Mouse (Mus musculus) embryonic facial prominence, embryonic 13.5 days (tissue): ENCODE results near the gene Tab1. TPM values are rescaled to one million over a fixed set of nuclear protein-coding genes. Genes with fewer than 3 reads are reported as not detected.

Experiments used
- polyA plus RNA-seq: library from polyadenylated mRNA; unstranded; fragments of >200 nt; fragmentation: Nextera tagmentation; extraction: Ambion mirVana; gene quantifications from 2 replicates; pipeline ENCODE4 v1.2.1, GENCODE M21; 2015

Tab1 gene
- polyA plus RNA-seq, 1 experiment from 2014 or later, result 48.0 TPM

Other genes starting within 250 kb of the Tab1 start
- gene Apobec3, start 241.5 kb upstream of the Tab1 start, polyA plus RNA-seq, result 11.0 and 13.1 TPM in 2 replicates
- 2.5 and 2.9 TPM in 2 replicates for gene Cbx7, start 162.0 kb upstream of the Tab1 start, polyA plus RNA-seq
- gene Pdgfb, start 118.2 kb upstream of the Tab1 start, polyA plus RNA-seq, result 2.2 and 2.9 TPM in 2 replicates
- 7.0 and 8.7 TPM in 2 replicates for gene Syngr1, start 41.8 kb upstream of the Tab1 start, polyA plus RNA-seq
- 1,097 and 1,210 TPM in 2 replicates for gene Rpl3, start 41.3 kb upstream of the Tab1 start, polyA plus RNA-seq
- 7.7 and 8.3 TPM in 2 replicates for gene Mgat3, start 40.6 kb downstream of the Tab1 start, polyA plus RNA-seq
- gene Mief1, start 100.9 kb downstream of the Tab1 start, polyA plus RNA-seq, result 31.5 and 34.4 TPM in 2 replicates
- gene AC140267.1, start 102.7 kb downstream of the Tab1 start, polyA plus RNA-seq, result not detected in 2 replicates
- gene Atf4, start 122.1 kb downstream of the Tab1 start, polyA plus RNA-seq, result 115 and 123 TPM in 2 replicates
- gene Rps19bp1, start 131.2 kb downstream of the Tab1 start, polyA plus RNA-seq, result 67.0 and 67.3 TPM in 2 replicates
- not detected in 2 replicates for gene Cacna1i, start 154.1 kb downstream of the Tab1 start, polyA plus RNA-seq